ENCODE assay signal across 22 mouse cellular contexts in genomic region chr6:8792385-8792784, GRCm38 (mm10).
"Had no signal": no experiment of that assay in that cellular context is flagged by ENCODE, and none has a peak within 500 bp of the region (broad histone marks: within the 10 kb centered on the region; RNA-seq: fewer than 3 reads in every experiment).

No protein-coding gene starts in this region.

- ATAC-seq: liver, postnatal 0 days; lung, postnatal 0 days; midbrain, embryonic 16.5 days had no signal

- H3K36me3 ChIP-seq: liver, embryonic 15.5 days; lung, embryonic 15.5 days; midbrain, embryonic 12.5 days; neural tube, embryonic 13.5 days; neural tube, embryonic 15.5 days; stomach, embryonic 15.5 days had no signal

- H3K27ac ChIP-seq: liver, embryonic 15.5 days; lung, embryonic 15.5 days; midbrain, embryonic 12.5 days; neural tube, embryonic 13.5 days; neural tube, embryonic 15.5 days; stomach, embryonic 15.5 days; stomach, postnatal 0 days had no signal

- H3K9ac ChIP-seq: liver, embryonic 15.5 days; liver, postnatal 0 days; lung, embryonic 15.5 days; midbrain, embryonic 12.5 days; neural tube, embryonic 13.5 days; neural tube, embryonic 15.5 days; stomach, embryonic 15.5 days had no signal

- DNase-seq: liver, postnatal 0 days; lung, adult 2 months; lung, postnatal 14 days; lung, postnatal 4 days; midbrain, embryonic 14.5 days; retina, postnatal 1 day; right cerebral cortex, adult 18-20 months; right cerebral cortex, postnatal 25 days; thymus, adult 2 months; thymus, postnatal 25 days; thymus, postnatal 4 days had no signal

- H3K4me3 ChIP-seq: liver, embryonic 15.5 days; lung, embryonic 15.5 days; megakaryocyte, embryonic 14.5 days; midbrain, embryonic 12.5 days; myocyte; neural tube, embryonic 13.5 days; neural tube, embryonic 15.5 days; stomach, embryonic 15.5 days had no signal

- H3K27me3 ChIP-seq: liver, embryonic 15.5 days; lung, embryonic 15.5 days; megakaryocyte, embryonic 14.5 days; midbrain, embryonic 12.5 days; neural tube, embryonic 13.5 days; neural tube, embryonic 15.5 days; stomach, embryonic 15.5 days had no signal

- H3K4me1 ChIP-seq: liver, embryonic 15.5 days; lung, embryonic 15.5 days; megakaryocyte, embryonic 14.5 days; midbrain, embryonic 12.5 days; neural tube, embryonic 13.5 days; neural tube, embryonic 15.5 days; stomach, embryonic 15.5 days had no signal

- H3K4me2 ChIP-seq: liver, embryonic 15.5 days; lung, embryonic 15.5 days; midbrain, embryonic 12.5 days; neural tube, embryonic 13.5 days; neural tube, embryonic 15.5 days; stomach, embryonic 15.5 days had no signal

- H3K9me3 ChIP-seq: liver, embryonic 15.5 days; lung, embryonic 15.5 days; megakaryocyte, embryonic 14.5 days; midbrain, embryonic 12.5 days; neural tube, embryonic 15.5 days; stomach, embryonic 15.5 days had no signal
